Mouse (Mus musculus): ENCODE results near the gene Zfp36.

Gene Zfp36

GRCm38 (mm10) chr7:28368276-28368920 lies 11.7 kb downstream of the Zfp36 start:
- DNase-seq (ENCODE audit: low read depth, low spot score), result no peak

DNA sequence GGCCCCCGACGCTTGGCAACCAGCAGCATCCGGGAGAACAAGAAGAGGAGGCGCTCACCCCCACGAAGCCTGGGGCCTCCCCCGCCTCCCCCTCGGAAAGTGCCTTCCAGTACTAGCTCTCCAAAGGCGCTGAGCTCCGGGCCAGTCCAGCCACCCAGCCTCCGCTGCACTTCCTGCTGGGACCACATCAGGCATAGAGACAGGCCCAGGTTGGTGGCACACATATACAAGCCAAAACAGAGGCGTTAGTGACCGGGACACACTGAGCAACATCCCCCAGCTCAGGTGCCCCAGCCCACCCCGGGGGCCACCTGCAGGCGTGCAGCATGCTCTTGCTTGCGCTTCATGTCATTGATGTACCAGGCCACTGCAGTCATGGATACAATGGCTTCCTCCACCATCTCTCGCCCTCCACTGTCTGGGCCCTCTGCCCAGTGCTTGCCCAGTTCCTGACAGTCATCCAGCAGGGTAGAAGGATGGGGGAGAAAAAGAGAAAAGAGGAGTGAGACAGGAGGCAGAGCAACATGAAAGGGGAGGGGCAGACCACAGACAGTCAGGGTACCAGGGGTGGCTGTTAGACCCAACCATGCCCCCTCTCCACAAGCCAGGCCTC lies 12.3 kb downstream of the Zfp36 start:
- DNase-seq (ENCODE audit: low read depth, low spot score), result no peak

DNA sequence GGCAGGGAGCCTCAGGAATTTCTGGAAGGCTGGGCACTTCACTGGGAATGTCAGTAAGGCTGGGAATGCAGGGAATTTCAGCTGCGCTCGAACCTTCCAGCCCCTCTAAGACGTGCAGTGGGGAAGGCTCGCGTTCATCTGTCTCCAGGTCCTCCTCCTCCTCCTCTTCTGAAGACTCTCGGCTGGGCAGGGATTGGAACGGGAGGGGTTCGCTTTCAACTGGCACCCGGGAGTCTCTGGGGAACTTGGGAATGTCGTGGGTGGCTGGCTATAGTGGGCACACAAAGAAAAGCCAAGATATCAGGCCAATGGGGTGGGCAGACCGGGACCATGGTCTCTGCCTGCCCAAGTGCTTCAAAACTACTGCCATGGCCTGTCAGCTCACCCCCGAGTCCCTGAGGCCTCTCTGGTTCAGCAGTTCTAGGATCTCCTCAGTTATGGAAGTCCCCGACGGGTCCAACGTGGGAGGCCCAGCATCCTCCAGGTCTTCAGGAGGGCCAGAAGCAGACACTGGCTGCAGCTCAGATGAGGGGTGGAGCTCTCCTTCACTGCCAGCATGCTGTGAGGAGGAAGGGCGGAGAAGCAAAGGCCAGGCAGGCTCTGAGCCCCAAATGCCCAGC lies 17.5 kb downstream of the Zfp36 start:
- no peak for DNase-seq (ENCODE audit: low read depth, low spot score)

GRCm38 (mm10) chr7:28361647-28362341 lies 18.3 kb downstream of the Zfp36 start:
- no peak for DNase-seq (ENCODE audit: low read depth, low spot score)

DNA sequence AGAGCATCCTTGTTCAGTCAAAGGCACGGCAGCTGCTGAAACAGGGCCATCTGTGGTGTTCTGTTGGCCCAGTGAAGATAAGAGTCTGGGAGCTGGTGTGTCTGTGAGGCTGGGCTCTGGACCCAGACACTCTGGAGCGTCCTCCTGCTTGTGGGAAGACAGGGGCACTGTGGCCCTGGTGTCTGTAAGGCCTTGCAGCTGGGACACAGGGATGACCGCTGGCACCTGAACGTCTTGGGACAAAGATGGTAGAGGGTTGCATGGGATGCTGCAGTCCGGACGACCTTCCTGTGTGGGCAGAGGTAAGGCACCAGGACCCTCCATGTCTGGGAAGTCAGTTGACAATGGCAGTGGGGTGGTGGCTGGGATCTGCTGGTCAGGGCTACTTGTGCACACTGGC lies 19.8 kb downstream of the Zfp36 start:
- no peak for DNase-seq (ENCODE audit: low read depth, low spot score)

GRCm38 (mm10) chr7:28359854-28360253 lies 20.2 kb downstream of the Zfp36 start:
- no peak for DNase-seq (ENCODE audit: low read depth, low spot score)

DNA sequence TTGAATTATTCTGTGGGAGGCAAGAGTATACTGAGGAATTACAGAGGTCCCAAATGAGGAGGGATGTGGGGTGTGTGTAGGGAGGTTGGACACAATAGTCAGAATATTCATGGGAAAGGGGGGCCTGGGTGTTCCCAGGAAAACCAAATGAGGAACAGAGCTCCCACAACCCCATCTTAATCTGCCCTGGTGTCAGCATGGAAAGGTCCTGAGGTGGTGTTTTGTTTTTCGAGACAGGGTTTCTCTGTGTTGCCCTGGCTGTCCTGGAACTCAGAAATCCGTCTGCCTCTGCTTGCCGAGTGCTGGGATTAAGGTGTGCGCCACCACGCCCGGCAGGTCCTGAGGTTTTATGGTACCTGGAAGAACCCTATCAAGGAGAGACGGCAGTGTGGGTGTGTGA lies 21.6 kb downstream of the Zfp36 start:
- no peak for DNase-seq (ENCODE audit: low read depth, low spot score)

- DNase-seq (ENCODE audit: low read depth, low spot score), result no peak
Observed at GRCm38 (mm10) chr7:28357984-28358383, 22.1 kb downstream of the Zfp36 start.

- DNase-seq (ENCODE audit: low read depth, low spot score), result no peak
Observed at GRCm38 (mm10) chr7:28356981-28357380, 23.1 kb downstream of the Zfp36 start.

DNA sequence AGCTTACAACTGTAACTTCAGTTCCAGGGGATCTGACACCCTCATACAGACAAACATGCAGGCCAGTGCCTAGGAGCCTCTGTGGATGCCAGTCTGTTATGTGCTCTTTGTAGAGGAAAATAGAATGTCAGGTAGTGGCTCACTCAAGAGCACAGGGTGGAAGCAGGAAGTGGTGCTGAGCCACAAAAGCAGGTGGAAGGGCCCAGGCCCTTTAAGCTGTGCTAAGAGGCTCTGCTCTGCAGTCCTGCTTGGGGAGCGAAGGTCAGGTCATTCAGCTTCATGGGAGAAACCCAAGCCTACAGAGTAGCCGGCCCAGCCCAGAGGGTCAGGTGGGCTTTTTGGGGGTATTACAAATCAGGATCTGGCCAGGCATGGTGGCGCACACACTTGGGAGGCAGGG lies 24.8 kb downstream of the Zfp36 start:
- peak; percentile 29 for DNase-seq (ENCODE audit: low read depth, low spot score)

GRCm38 (mm10) chr7:28354596-28354995 lies 25.5 kb downstream of the Zfp36 start:
- peak; percentile 17 for DNase-seq (ENCODE audit: low read depth, low spot score)

DNA sequence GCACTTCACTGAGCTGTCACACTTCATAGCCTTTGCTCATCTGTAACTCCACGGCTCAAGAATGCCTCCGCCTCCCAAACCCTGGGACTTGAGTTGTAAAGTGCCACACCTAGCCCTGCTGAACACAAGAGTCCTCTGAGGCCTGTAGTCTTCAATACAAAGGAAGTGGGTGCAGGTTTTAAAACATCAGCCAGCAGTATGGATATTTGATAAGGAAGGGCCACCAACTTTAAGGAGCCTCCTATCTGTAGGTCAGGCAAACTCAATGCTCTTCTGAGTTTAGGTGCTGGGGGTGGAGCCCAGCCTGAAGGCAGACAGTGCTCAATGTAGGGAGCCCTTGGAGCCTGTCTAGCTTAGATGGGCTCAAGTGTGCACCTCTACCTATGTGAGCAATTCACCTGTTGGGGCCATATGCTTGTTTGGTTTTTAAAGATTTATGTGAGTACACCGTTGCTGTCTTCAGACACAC lies 25.9 kb downstream of the Zfp36 start:
- peak; percentile 22 for DNase-seq (ENCODE audit: low read depth, low spot score)

- peak; percentile 17 for DNase-seq (ENCODE audit: low read depth, low spot score)
Observed at GRCm38 (mm10) chr7:28353267-28353666, 26.8 kb downstream of the Zfp36 start.

DNA sequence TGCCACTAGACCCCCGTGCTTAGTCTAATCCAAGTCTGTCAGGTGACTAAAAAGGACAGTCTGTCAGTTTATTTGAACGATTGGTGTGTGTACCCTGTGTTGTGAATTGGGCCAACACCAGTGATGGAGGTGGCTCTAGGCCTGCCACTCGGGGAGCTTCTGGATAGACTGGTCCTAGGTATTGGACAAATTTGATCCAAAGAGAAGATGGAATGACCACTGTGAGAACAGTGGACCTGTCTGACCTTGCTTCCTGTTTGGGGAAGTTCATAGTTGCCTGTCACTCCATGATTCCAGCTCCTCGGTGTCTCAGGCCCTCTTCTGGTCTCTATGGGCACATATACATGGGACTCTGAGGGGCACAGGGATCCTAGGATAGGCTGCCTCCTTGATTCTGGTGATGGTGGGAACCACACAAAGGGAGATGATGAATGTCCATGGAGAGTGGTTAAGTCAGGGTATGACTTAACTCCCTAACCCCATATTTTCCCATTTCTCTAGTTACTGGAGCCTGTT lies 28.3 kb downstream of the Zfp36 start:
- DNase-seq (ENCODE audit: low read depth, low spot score), result no peak

GRCm38 (mm10) chr7:28350155-28350883 lies 29.7 kb downstream of the Zfp36 start, which contains the start of gene Rps16:
Rps16 (plus strand) TSS chr7:28350652.
- peak; percentile 96 for DNase-seq (ENCODE audit: low read depth, low spot score)

DNA sequence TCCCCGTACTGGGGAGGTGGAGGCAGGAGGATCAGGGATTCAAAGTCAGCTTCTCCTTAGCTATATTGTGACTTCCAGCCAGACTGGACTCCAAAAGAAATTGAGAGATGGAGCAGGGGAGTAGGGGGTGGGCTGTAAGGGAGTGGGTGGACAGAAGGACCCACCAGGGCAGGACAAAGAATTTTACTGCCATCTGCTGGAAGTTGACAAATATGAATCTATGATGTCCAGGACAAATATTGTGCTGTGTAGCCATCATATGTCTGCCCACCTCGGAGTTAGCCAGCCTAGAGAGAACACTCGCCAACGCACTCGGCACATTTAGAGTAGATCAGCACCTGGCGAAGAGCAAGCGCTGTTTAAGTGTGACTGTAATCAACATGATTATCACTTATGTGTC lies 31.5 kb downstream of the Zfp36 start:
- DNase-seq (ENCODE audit: low read depth, low spot score), result peak; percentile 41

DNA sequence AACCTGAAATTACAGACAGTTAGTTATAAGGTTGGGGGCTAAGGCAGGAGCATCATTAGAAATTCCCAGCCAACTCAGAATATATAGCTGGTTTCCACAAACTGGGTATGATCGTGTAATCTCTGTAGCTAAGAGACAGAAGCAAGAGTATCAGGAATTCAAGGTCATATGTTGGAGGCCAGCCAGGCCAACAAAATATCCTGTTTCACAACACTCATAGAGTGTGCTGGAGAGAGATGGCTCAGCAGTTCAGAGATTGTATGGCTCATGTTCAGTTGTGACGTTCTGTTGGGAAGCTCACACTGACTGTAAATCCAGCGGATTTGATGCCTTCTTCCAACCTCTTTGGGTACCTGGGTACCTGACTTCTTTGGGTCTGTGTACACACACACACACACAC lies 32.3 kb downstream of the Zfp36 start:
- no peak for DNase-seq (ENCODE audit: low read depth, low spot score)

- peak; percentile 83 for DNase-seq (ENCODE audit: low read depth, low spot score)
Observed at GRCm38 (mm10) chr7:28344637-28345036, 35.4 kb downstream of the Zfp36 start.

DNA sequence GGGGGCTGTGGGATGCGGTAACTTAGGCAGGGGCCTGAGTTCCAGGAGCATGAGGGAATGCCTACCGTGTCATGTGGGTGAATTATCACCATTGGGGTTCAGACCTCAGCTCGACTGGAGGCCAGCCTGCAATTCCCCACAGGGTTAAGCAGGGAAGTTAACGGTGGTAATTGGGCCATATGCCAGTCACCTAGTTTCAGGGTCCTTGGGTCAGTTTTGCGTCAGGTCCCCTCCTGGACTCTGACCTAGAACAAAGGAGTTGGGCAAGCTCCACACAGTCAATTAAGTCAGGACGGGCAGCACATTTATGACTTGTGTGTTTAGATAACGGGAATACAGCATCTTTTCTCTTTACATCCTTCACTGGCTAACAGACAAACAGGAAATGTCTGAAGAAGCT lies 38.7 kb downstream of the Zfp36 start:
- no peak for DNase-seq (ENCODE audit: low read depth, low spot score)

- DNase-seq (ENCODE audit: low read depth, low spot score), result peak; percentile 91
Observed at GRCm38 (mm10) chr7:28339213-28339917, 40.7 kb downstream of the Zfp36 start.

All from A20 (cell line).